Mouse (Mus musculus): ENCODE results near the gene Adam15. TPM values are rescaled to one million over a fixed set of nuclear protein-coding genes. Genes with fewer than 3 reads are reported as not detected.

Gene Adam15
- total RNA-seq, 2 experiments from 2014 or later, result 96.1 to 120 TPM

DNA sequence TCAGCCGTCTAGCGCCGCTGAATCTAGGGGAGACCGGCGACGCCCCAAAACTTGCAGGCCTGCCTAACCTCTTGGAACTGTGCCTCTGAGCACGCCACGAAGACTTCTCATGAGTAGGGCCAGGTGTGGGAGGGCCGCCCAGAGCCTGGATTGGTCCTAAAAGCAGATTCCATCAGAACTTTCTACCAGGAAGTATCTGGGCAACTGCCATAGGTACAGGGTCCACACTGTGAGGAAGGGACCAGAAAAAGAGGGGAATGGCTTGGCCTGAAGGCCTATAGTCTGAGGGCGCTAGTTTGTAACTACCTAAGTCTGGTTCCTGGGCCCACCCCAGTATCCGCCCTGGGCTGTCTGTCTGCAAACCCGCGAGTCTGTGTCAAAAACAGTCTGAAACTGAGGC, 18.2 kb downstream of the Adam15 start:
- intact Hi-C loops (cut with DNase I), result no loop called here
- DNase-seq (ENCODE audit: low spot score in 2 of 2), result no peak

DNA sequence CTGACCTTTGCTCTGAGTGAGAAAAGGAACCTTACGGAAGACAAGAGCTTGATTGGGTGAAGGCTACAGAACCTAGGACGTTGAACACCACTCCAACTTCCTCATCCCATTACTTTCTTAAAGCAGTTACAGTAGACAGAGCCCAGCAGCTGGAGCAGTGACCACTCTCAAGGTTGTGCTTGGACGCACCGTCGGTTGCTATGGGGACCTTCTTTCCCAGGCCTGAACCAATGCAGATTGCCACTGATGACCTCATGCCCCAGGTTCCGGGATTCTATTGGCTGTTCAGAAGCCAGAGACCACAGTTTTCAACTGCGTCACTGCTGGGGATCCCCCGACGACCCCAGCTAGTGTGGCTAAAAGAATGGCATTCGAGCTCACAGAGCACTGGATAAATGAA, 18.8 kb downstream of the Adam15 start:
- intact Hi-C loops (cut with DNase I), result no loop called here
- no peak for DNase-seq (ENCODE audit: low spot score in 2 of 2)

DNA sequence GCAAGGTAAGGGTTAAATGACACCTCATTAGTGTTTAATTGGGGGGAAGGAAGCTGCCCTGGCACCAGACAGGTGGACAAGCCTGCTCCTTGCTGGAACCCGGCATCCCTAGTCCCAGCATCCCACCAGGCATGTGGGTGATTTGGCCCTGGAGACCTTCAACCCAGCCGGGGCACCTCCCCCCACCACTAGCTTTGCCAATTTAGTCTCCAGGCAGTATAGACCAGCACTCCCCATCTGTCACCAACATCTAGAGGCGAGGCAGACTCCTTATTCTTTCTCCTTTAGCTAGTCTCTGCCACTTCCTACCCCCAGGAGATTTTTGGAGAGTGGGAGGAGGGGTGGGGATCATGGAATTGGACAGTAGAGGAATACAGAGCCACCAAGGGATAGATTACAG, 19.4 kb downstream of the Adam15 start:
- intact Hi-C loops (cut with DNase I), result no loop called here
- DNase-seq (ENCODE audit: low spot score in 2 of 2), result no peak

DNA sequence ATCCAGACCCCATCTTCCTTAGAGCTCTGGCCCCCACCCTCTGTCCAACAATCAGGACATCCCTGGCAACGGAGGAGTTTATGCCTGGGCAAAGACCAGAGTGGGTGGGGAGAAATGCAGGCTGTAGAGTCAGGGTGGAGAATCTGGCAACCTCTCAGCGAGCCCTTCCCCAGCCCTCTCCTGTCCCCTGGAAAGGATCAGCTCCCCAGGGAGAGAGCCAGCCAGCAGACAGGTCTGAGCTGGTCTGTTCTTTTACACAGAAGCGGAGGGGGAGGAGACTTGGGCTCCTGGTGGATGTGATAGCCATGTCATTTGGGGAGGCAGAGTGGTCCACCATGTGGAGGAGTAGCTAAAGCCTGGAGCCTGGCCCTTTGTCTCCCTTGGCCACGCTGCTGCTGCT, 21.2 kb downstream of the Adam15 start:
- intact Hi-C loops (cut with DNase I), result no loop called here
- no peak for DNase-seq (ENCODE audit: low spot score in 2 of 2)

DNA sequence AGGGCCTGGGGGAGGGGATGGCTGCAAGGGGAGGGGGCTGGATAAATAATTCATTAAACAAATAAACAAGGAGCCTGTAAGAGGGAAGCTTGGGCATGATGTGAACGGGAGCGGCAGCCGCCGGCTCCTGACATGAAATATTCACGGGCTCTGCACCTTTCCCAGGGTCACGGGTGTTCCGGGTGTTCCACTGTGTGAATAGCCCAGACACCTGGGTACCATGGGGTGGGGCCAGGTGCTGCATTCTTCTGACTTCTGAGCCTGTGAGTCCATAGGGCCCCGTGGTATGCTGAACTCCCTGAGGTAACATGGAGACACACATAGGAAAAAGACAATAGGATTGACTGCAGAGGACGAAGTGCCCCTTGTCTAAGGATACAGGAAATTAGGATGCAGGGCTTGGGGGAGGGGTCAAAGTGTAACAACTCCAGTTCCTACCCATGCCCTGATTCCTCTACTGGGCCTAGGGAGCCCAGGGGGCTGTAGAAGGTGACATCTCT, 22.4 kb downstream of the Adam15 start:
- no peak for DNase-seq (ENCODE audit: low spot score in 2 of 2)
- intact Hi-C loops (cut with DNase I), result no loop called here

DNA sequence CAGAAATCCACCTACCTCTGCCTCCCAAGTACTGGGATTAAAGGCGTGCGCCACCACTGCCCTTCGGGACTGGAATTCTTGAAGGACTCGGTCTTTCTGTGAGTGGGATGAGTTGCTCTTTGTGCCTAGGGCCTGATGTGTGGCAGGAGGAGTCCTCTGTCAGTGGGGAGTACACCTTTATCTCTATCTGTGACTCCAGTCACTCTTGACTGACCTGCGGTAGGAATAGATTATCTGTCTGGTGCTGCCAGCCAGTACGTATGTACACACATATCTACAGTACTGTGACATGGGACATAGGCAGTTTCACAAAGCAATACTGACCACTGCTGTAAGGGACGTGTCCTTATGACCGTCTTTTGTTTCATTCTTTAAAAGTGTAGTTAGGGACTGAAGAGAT, 23.9 kb downstream of the Adam15 start:
- no peak for DNase-seq (ENCODE audit: low spot score in 2 of 2)
- intact Hi-C loops (cut with DNase I), result no loop called here

DNA sequence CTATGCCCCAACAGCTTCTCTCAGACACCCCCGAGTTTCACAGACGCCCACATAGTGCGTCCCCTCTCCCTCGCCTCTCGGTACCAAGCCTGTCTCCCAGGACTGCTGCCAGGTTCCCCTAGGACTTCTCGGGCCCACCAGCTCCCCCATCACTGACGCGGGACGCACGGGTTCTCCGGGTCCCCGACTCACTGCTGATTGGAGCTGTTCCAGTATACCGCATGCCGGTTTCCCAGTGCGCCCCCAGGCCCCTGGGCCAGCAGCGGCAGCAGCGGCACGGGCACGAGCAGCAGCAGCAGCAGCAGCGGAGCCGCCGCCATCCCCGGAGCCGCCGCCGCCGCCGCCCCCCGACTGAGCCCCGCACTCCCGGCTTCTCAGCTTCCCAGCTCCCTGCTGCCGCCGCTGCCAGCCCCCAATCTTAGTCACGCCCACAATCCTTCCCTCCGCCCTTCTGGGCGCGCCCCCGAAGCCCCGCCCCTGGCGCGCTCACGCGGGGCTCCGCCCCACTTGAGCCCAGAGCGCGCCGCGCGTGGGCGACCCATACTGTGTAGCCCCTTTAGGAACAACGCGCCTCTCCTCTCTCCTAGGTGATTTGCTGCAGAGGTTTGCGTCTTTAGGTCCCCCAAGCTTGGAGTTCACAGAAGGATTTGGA, 27.2 kb downstream of the Adam15 start, which contains the start of gene Efna3:
Gene Efna3 (minus strand): TSS at position 452 of the 652 bp plus-strand sequence.
- intact Hi-C loops (cut with DNase I), result no loop called here
- peak; percentile 88 to 91 for DNase-seq (ENCODE audit: low spot score in 2 of 2)

DNA sequence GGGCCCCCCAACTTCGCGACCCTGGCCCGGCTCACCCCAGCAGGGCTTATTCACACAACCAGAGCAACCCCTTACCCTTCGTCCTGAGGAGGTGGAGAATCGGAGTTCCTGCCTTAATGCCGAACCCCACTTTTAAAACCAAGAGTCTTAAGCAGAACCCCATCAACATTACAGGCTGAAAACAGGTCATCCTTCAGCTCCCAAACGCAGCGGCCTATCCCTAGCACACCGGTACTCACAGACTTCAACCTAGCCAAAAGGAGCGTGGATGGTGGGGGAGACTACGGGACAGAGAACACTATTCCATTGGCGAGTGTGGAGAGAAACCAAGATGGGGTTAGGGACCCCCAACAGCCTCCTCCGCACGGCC, 27.7 kb downstream of the Adam15 start:
- DNase-seq (ENCODE audit: low spot score in 2 of 2), result peak in 1 of 2 experiments; percentile 49
- intact Hi-C loops (cut with DNase I), result no loop called here

DNA sequence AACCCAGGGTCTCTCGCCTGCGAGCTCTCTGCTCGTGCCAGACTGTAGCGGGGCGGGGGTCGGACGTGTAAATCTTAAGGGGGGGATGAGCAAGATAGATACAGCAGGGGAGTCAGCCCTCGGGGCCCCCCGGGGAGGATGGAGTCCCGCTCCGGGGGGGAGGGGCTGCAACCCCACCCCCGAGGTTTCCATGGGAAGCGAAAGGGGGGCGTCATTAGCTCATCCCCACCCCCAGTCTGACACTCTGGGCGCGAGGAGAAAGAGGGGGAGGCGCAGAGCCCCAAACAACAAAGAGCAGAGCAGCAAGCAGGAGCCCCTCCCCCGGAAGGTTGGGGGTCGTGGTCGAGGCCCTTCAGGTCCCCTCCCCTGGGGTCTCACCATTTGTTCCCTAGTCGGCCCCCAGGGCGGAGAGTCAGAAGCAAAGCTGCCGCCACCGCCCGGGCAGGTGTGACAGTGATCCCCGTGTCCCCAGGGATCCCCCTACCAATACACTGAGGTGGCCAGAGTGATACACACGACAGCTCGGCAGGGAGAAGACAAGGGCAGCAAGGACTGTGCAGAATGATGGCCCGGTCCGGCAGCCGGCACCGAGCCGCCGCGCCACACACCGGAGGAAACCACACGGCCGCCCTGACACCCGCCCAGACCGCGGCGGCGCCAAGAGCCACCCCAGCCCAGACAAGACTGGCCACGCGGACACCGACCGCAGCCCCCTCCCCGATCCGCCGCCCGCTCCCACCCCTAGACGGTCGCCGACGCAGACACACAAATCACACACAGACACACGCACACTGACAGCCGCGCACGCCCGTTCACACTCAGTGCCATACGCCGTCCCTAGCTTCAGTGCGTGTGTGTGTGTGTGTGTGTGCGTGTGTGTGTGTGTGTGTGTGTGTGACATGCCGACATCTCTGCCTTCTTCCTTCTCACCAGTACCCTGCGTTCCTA, 28.3 kb downstream of the Adam15 start:
- peak; percentile 48 to 54 for DNase-seq (ENCODE audit: low spot score in 2 of 2)
- intact Hi-C loops (cut with DNase I), result loop anchor here (2.0 kb wide), 1 partner anchor 17 kb away; the partner anchor contains the start of gene Efna4

DNA sequence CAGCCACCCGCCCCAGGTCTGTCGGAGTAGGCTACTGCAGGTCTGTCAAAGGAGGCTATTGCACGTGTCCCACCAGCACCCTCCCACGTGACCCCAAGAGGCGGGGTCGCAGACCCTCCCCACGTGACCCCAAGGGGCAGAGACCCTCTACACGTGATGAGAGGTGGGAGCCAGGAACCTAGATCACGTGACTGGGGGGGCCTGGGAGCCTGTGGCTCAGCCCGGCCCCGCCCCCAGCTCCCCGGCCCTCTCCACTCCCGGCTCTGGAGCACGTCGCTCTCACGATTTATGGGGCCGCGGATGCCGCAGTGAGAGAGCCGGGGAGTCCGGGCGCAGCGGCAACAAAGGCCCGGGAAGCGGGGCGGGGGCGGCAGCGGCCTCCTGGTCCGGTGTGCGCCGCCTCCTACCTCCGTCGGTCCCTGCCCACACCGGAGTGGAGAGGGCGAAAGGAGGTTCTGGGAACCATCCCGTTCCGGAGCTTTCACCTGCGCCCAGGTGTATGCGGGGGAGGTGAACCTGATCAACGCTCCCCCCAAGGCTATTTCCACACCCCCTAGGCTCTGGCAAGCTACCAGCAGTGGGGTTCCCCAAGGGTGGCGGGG, 29.1 kb downstream of the Adam15 start:
- peak; percentile 60 to 69 for DNase-seq (ENCODE audit: low spot score in 2 of 2)
- intact Hi-C loops (cut with DNase I), result loop anchor here (2.0 kb wide), 1 partner anchor 18 kb away; the partner anchor contains the start of gene Efna4

DNA sequence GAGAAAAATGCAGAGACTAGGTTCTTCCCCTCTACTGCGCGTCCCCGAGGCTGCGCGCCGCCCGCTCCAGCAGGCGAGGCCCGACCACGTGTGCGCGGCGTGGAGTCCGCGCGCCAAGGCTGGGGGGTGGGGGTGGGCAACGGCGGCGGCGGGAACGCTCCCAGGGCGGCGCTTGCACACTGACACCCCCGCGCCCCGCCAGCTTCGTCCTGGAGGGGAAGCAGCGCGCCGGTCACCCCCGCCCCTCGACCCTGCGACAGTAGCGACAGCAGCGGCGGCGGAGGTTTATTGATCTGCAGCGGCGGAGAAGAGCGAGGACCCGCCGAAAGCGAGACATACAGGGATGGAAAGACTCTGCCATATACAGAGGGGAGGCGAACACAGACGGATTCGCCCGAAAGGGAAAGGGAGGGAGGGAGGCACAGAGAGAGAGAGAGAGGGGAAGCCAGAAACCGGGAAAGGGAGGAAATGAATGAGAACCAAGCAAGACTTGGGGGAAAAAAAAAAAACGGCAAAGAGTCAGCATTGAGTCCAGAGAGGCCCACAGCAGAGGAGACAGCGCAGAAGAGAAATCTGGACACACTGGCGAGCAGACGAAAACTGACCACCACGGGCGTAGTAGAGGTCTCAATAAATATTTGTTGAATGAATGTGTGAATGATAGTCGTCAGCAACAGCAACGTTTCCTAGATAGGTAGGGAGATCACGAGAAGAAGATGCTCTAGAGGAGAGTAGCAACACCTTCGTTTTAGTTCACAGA, 30.0 kb downstream of the Adam15 start:
- peak; percentile 66 to 79 for DNase-seq (ENCODE audit: low spot score in 2 of 2)
- intact Hi-C loops (cut with DNase I), result loop anchor here (2.0 to 10.0 kb wide), 5 partner anchors 19 to 538 kb away; partner anchors contain the start of genes Efna4 and Ube2q1

DNA sequence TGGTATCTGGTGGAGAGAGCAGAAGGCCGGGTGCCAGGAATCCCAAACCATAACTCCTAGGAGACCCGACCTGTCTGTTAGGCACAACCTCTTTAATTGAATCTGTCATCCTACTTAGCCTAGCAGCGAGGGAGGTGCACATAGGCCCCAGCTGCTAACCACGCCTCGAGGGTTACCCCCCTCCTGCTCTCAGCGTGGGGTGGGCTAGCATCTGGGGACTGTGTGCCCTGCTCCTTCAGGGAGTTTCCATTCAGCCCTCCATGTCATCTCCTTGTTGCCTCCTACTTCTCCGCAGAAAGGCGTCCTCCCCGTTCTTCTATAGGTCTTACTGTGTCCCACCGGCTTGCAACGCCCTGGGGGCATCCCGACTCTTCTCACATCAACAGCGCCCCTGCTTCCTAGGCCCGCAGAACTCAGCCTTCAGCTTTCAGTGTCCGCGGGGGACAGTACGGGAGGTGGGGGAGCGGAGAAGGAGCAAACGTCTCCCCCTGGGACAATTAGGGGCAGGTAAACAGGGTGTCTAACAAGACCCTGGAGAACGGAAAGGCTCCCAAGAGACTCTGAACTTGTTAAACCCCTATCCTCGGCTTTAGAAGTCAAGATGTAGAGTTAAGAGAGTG, 30.7 kb downstream of the Adam15 start:
- DNase-seq (ENCODE audit: low spot score in 2 of 2), result no peak
- intact Hi-C loops (cut with DNase I), result loop anchor here (5.0 to 10.0 kb wide), 4 partner anchors 33 to 538 kb away; partner anchors contain the start of gene Ube2q1

DNA sequence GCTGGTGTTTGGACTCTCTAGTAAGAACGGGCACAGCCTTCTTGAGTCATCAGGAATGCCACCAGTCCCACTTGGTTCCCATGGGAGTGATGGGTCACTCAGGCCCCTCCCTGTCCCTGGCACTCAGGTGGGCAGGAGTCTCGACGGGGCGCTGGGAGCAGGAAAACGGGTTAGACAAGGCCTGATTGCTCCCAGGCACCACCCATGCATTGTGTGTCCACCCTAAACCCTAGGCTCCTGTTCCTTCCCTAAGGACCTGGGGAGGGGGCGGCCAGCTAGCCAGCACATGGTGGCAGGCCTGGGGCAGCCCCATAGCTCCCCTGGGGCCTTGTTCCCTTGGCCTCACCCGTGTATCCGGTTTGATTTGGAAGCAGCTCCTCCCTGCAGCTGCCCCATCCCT, 31.5 kb downstream of the Adam15 start:
- intact Hi-C loops (cut with DNase I), result loop anchor here (5.0 to 10.0 kb wide), 4 partner anchors 34 to 539 kb away; partner anchors contain the start of gene Ube2q1
- no peak for DNase-seq (ENCODE audit: low spot score in 2 of 2)

DNA sequence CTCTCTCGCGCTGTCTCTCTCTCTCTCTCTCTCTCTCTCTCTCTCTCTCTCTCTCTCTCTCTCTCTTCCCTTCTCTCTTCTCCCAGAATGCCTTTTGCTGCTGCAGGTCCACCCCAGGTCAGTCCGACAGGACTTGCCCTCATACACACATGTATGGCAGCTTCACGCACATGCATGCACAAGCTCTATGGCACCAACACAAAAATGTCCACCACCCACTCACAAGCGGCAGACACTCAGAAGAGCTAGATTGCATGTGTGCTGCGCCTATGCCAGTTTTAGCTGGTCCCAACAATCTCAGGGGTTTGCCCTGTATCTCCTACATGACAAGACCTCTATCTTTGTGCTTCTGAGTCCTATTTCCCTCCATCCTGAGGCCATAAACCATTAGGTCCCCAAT, 32.5 kb downstream of the Adam15 start:
- intact Hi-C loops (cut with DNase I), result loop anchor here (5.0 to 10.0 kb wide), 4 partner anchors 35 to 540 kb away; partner anchors contain the start of gene Ube2q1
- no peak for DNase-seq (ENCODE audit: low spot score in 2 of 2)

DNA sequence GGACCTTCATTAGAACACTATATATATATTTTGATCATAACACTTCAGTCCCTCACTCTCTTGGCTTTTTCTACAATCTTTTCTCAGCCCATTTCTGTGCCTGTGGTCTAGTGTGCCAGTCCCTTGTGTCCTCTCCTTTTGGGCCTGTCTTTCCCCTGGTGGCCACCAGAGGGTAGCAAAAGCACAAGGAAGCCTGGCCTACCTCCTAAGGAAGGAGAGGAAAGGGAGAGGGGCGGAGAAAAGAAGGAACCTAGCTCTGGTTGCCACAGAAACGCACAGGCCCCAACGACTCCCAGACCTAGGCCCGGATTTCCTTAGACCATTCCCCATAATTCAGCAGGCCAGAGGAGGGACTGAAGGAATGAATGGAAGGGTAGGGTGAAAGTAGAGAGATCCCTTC, 33.0 kb downstream of the Adam15 start:
- intact Hi-C loops (cut with DNase I), result loop anchor here (5.0 to 10.0 kb wide), 4 partner anchors 35 to 540 kb away; partner anchors contain the start of gene Ube2q1
- DNase-seq (ENCODE audit: low spot score in 2 of 2), result peak; percentile 88 to 89

DNA sequence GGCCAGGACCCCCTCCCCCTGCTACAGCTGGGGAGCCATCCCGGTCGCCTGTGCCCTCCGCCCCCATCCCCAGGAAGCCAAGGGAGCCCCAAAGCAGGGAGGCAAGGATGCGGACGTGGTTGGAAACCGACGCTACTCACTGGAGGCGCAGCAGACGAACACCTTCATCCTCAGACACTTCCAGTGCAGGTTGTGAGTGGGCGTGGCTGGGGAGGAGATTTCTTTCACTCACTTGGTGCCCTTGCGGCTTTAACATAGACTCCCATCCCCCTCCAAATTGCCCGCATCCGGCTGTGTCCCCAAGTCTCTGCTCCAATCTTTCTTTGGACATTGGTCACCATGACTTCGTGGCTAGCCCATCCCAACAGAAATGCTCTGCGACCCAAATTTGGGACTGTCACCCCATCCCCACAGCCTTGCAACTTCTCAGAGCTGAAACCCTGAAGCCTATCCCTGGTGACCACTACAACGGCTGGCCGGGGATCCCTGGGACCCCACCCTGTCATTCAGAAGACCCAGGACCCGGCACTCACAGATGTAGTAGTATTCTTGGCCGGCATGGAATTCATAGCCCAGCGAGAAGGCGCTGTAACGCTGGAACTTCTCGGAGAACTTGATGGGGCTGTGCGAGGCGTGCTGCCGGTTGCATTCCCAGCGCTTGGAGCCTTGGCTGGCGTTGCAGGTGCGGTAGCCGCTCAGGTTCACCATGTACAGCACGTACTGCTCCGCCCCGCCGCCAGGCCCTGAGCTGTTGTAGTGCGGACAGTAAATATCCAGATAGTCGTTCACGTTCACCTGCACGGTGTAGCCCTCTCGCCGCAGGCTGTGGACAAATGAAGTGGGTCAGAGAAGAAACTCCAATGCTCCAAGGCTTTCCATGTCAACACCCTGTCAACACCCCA, 33.6 kb downstream of the Adam15 start:
- intact Hi-C loops (cut with DNase I), result loop anchor here (5.0 to 10.0 kb wide), 4 partner anchors 36 to 541 kb away; partner anchors contain the start of gene Ube2q1
- no peak for DNase-seq (ENCODE audit: low spot score in 2 of 2)

DNA sequence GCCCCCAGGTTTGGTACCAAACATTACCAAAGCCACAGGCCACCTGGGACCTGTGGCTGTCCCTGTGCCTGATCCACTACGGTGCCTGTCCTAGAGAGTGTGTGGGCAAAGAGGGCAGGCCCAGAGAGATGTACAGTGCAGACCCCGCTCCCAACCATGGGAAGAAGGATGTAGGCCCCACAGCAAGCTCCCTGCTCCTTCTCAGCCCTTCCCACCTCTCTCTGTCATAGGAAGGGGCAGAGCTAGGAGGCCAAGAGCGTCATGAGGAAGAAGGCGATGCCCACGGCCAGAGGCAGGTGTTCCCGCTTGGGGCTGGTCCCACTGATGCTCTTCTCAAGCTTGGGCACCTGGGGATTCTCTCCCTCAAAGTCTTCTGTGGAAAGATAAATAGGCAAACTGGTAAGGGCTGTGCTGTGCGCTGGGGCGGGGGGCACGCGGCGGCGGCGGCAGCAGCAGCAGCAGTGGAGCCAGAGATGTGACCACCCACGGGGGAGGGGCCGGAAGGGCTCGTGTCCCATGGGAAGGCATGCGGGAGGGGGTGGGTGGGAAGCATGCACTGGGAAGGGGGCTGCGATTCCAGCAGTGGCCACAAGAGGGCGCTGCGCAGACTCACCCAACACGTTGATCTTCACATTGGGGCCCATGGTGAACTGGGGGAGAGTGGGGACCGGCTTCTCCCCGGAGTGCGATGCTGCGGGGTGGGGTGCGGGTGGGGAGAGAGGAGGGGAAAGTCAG, 34.4 kb downstream of the Adam15 start:
- DNase-seq (ENCODE audit: low spot score in 2 of 2), result peak; percentile 76 to 77
- intact Hi-C loops (cut with DNase I), result loop anchor here (5.0 to 10.0 kb wide), 4 partner anchors 37 to 542 kb away; partner anchors contain the start of gene Ube2q1
